Mouse (Mus musculus) right cerebral cortex, postnatal 10 days (tissue): Measurements from ENCODE around the gene Elf2.

Source experiments
- DNase-seq, 2 experiments: peaks; one replicate each; pipeline ENCODE4 v3.0.0; 2021; ENCODE audit warnings: low spot score in 2 of 2

The Elf2 gene

GRCm38 (mm10) chr3:51278433-51278832 is 62.0 kb downstream of the Elf2 start:
- DNase-seq, result no peak

DNA sequence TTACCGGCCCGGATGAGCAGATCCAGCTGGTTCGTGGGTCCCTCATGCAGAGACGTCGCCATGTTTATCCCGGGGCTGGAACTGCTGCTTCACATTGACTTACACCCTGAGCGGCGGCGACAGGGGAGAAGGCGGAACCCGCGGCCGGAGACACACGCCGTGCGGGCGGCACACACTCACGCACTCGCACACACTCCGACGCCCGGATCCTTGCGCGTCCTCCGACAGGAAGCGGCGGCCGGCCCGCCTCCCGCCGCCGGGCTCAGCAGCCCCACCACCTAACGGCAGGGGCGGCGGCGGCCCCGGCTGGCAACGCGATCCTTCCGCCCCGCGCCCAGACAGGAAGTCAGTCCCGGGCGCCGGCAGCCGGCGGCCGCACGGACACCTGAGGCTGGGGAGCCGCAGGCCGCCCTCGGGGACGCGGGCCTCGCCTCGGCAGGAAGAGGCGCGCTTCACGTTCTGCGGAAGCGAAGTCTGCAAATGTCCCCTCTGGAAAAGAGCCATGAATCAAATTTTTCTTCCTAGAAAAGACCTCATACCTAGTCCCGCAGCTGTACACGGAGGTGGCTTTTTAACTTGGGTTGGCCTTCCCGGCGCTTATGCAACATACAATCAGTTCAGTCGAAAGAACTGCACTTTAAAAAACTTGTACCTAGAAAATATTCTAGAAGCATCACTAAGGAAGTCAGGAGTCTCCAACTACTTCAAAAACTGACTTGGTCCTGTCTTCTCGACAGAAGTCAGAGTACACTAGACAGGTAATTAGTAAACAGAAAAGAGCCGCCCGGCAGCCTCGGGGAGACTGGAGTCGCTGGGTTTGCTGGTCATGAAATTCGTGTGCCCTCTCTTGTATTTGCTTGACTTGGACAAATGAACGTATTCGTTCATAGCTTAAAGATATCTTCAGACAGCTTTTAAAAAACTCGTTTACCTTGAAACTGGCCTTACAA is 63.0 kb downstream of the Elf2 start:
- peak; percentile 89 to 91 for DNase-seq

DNA sequence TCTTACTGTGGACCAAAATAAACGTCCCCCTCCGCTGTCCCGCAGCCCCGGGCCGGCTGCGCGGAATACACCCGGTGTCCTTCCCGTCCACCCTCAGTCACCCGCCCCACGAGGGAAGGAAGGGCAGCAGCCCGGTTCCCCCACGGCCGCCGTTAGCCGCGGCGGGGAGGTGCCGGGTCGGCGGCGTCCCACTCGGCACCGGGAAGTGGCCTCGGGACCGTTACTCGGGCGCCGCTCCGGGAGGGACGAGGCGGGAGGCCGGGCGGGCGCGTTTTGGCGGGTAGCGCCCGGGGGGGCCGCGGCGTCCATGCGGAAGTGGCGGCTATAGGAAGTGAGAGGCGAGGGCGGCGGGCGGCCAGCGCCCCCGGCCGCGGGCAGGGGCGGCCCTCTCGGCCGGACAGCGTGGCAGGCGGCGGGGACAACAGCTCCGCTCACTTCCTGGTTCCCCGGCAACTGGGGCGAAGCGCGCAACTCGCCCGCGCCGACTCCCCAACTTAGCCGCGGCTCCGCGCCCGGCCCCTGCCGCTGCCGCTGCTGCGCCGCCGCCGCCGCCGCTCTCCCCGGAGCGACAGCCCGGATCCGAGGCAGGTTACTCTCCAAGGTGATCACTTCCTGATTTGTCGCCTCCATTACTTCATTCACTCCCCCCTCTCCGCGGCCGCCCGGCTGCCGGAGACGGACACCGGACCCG is 63.9 kb downstream of the Elf2 start:
- DNase-seq, result peak; percentile 58 to 62

GRCm38 (mm10) chr3:51275956-51276398 is 64.5 kb downstream of the Elf2 start:
- peak; percentile 99 for DNase-seq

DNA sequence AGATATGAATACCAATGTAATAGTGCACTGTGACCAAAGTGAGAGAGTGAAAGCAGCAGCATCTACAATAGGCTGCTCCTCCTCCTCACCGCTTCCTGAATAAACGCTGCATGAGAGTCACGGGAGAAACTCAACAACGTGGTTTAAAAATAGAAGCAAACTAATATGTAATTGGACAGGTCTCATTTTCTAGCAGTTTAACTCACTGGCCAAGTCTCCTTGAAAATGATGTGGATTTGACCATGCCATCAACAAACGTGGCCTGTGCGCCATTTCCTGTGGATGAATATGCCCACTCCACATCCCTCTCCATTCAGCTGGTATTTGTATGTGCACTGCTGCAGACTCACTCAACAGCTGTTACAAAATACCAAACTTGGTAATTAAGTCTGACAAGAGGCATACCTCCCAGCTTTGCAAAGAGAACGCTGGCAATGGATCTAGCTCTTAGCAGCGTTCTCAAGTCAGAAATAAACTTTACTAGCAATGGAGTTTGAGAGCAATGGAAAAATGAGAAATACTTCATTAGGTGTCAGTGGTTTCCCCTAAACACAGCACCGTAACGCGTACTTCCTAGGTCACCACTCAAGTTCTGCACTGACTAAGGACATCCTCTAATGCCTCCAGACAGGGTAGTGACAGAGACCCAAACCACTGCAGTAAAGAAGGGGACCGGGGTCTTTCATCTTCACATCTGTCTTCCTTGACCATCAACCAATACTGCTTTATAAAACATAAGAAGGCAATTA is 70.2 kb downstream of the Elf2 start:
- no peak for DNase-seq

- no peak for DNase-seq
These were observed 72.0 kb downstream of the Elf2 start for GRCm38 (mm10) chr3:51268434-51268833.

GRCm38 (mm10) chr3:51262942-51263341 is 77.5 kb downstream of the Elf2 start:
- no peak for DNase-seq

DNA sequence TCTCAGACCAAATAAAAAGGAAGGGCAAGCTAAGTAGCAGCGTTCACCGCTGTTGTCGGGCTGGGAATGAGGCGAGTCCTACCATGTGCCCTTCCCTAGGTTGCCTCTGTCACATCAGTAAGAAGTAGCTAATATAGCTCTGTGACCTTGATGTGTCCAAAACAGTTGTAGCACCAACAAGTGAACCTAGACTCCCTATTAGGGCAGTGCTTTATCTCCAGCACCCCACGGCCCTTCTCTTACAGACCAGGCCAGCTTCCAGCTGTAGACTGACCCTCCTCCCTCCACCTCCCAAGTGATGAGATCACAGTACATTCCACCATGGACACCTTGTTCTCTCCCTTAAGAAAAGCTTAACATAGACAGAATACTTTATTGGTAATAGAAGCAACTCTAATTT is 82.4 kb downstream of the Elf2 start:
- DNase-seq, result no peak

- DNase-seq, result peak in 1 of 2 experiments; percentile 19
These were observed 84.0 kb downstream of the Elf2 start for GRCm38 (mm10) chr3:51256450-51256849.

GRCm38 (mm10) chr3:51254784-51255183 is 85.7 kb downstream of the Elf2 start:
- no peak for DNase-seq

DNA sequence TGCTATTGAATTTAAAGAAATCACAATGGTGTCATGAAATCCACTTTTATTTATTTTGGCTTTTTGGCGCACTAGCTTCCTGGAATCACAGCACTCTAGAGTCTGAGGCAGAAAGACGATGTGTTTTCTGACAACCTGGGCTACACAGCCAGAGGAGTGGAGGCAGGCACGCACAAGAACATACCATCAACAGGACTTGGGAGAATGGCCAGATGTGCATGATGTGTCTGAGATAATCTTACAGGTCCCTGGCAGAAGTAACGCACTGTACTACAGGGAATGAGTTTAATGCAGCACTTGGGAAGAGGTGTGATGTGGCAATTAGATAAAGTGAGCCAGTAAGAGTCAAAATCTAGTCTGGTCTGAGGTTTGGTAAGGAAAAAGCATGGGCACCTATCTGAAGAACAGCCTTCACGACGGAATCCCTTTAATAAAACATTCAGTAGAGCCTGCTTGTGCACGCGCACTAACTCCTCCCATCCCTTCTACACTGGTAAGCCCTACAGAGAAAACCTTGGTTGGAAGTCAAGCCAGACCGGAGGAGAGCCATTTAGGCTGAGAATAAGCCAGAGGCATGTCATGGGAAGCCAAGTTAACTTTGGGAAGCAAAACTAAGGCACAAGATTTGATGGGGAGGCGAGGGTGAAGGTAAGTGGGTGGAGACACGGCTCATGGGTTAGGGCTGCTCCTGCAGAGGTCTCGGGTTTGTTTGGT is 87.6 kb downstream of the Elf2 start:
- DNase-seq, result no peak

GRCm38 (mm10) chr3:51252223-51252622 is 88.2 kb downstream of the Elf2 start:
- DNase-seq, result no peak

DNA sequence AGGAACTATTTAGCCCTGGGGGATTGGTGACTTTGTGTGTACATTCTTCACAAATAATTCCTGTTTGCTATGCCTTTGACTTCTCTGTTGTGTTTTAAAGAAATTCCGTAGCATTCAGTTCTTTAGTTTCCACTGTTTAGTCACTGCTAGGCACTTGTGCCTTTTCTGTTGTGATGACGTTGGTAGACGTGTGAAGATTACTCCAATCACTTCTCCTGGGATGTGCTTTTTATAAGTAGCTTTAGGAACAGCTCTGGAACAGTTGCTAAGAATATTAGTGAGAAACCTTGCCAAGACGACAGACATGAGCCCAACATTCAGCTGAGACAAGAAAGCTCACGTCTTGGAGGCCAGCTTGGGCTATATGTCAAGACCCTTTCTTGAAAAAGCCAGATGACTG is 89.4 kb downstream of the Elf2 start:
- no peak for DNase-seq

DNA sequence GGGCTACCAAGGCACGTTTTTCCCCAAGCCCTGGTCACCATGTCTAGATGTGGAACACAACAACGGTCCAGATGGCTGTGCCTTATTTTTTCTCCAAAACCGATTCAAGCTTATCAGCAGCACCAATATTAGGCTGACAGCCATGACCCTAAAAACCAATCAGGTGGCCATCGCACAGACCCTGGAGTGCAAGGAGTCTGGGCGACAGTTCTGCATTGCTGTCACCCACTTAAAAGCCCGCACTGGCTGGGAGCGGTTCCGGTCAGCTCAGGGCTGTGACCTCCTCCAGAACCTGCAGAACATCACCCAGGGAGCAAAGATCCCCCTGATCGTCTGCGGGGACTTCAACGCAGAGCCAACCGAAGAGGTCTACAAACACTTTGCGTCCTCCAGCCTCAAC is 90.6 kb downstream of the Elf2 start:
- no peak for DNase-seq

- DNase-seq, result no peak
These were observed 91.0 kb downstream of the Elf2 start for GRCm38 (mm10) chr3:51249460-51249859.

DNA sequence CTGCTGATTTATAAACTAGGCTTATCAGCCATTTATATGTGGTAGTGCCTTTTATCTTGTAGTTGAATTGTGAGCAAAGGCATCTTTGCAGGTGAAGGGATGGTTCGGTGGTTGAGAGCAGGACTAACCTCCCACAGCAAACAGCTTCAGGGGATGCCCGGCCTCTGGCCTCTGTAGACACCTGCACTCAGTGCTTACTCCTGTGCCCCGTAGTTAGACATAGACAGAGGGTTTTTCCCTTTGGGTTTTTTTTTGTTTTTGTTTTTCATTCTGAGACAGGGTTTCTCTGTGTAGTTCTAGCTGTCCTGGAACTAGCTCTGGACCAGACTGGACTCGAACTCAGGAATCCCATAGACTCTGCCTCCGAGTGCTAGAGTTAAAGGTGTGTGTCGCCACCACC is 91.9 kb downstream of the Elf2 start:
- no peak for DNase-seq

- DNase-seq, result no peak
These were observed 92.8 kb downstream of the Elf2 start for GRCm38 (mm10) chr3:51247704-51248103.

- DNase-seq, result no peak
These were observed 100.9 kb downstream of the Elf2 start for GRCm38 (mm10) chr3:51239541-51239940.

DNA sequence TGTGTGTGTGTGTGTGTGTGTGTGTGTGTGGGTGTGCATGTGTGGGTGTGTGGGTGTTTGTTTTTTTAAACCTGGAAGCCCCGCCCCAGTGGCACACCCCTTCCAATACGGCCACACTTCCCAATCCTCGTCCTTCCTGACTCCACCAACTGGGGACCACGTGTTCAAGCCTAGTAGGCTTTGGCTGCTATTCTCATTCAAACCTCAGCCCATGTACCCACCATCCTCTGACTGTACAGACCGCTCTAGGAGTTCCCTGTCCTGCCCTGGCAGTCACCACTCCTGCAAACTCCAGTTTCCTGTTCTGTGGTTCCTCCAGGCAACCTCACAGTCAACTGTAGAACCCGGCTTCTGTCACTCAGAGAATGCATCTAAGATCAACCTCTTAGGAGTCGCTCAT is 101.9 kb downstream of the Elf2 start:
- no peak for DNase-seq

DNA sequence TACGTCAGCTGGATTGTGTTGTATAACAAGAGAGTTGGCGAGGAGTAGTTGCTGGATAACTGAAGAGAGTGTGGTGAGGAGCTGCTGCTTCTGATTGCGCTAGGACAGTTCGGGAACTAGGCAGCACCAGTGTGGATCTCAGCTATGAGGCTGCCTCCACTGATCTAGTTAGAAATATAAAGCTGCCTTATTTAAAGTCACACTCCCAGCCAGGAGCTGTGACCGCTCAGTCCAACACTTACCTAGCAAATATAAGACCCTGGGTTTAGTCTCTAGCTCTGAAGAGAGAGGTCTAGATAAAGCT is 105.8 kb downstream of the Elf2 start:
- no peak for DNase-seq

DNA sequence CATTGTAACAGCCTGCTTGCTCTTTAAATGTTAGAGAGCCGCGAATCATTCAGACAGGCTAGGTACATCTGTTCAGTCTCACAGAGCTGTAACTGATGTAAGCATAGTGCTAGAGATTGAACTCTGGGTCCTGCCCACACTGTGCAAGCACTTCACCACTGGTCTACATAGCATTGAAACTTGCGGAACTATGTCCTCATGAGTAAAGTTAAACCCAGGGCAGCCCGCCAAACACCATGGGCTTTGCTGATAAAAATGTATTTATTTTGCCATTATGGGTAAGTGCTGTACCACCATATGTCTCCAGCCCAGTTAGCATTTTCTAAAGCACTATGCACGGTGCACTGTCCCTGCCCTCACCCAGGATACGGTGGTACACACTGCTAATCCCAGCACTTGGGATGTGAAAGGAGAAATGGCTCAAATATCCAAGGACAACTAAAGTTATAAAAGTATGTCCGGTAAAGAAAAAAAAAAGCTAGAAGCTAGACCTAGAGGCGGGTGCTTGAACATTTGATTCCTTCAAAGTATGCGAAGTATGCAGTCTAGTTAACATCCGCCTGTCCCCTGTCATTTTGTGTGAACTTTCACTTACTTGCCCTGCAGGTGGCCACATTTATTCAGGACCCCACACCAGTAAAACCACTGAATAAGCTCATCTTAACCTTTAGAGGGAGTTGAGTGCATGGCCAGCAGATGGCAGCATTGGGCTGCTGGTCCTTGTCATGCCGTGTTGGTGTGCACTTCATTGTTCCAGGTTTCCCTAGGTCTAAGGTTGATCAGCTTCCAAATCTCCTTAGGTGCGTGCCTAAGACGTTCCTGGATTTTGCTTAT is 106.3 kb downstream of the Elf2 start:
- peak; percentile 77 to 82 for DNase-seq
